Mouse (Mus musculus) heart, postnatal 0 days (tissue): ENCODE data around the gene Gcgr. TPM values are rescaled to one million over a fixed set of nuclear protein-coding genes. Genes with fewer than 3 reads are reported as not detected.
"Not testable (repeated sequence)": the region's sequence is repeated elsewhere in the genome, so short reads cannot be mapped to it uniquely, and the experiment has no call there.

Source experiments
- ATAC-seq: fragments of 200-750 bp; cut with Nextera tagmentation; 2 replicates; pipeline ENCODE4 v1.8.0; 2017; ENCODE audit warnings: low read depth, moderate number of reproducible peaks, moderate library complexity; ENCODE audit not compliant: insufficient read depth
- DNase-seq: peaks from one replicate; pipeline ENCODE4 v3.0.0-alpha.2; 2016; ENCODE audit warnings: low spot score
- H3K27ac ChIP-seq: fragments of 300-500 bp; sonication (generic); 2 replicates; pipeline ENCODE4 v1.5.1; 2014; ENCODE audit warnings: low read depth, mild to moderate bottlenecking
- H3K27me3 ChIP-seq: fragments of 300-500 bp; sonication (generic); 2 replicates; pipeline ENCODE4 v1.6.1; 2014; ENCODE audit warnings: low read length, mixed read lengths; ENCODE audit not compliant: control insufficient read depth, insufficient read depth
- H3K36me3 ChIP-seq: fragments of 300-500 bp; sonication (generic); replicated peaks from 2 replicates; pipeline ENCODE4 v1.6.1; 2014; ENCODE audit warnings: low read length, mixed read lengths; ENCODE audit not compliant: control insufficient read depth, insufficient read depth
- H3K4me1 ChIP-seq: fragments of 300-500 bp; sonication (generic); 2 replicates; pipeline ENCODE4 v1.6.1; 2014; ENCODE audit warnings: antibody characterized with exemption; ENCODE audit not compliant: control insufficient read depth, insufficient read depth
- H3K4me2 ChIP-seq: fragments of 300-500 bp; sonication (generic); 2 replicates; pipeline ENCODE4 v1.6.1; 2014; ENCODE audit warnings: low read depth, mild to moderate bottlenecking, low read length, moderate library complexity
- H3K4me3 ChIP-seq: fragments of 300-500 bp; sonication (generic); 2 replicates; pipeline ENCODE4 v1.5.1; 2014; ENCODE audit warnings: low read depth, low read length
- H3K9ac ChIP-seq: fragments of 300-500 bp; sonication (generic); replicated peaks from 2 replicates; pipeline ENCODE4 v1.6.1; 2014; ENCODE audit warnings: low read depth, low read length, mixed read lengths
- H3K9me3 ChIP-seq: fragments of 300-500 bp; sonication (generic); replicated peaks from 2 replicates; pipeline ENCODE4 v1.6.1; 2016; ENCODE audit warnings: low read length; ENCODE audit not compliant: control insufficient read depth
- CTCF ChIP-seq: IDR thresholded peaks from 2 replicates; pipeline ENCODE4 v1.5.1; 2016; ENCODE audit warnings: antibody characterized with exemption, control low read depth, low read depth
- EP300 ChIP-seq: IDR thresholded peaks from 2 replicates; pipeline ENCODE4 v1.6.1; 2016; ENCODE audit warnings: antibody characterized with exemption, low read depth
- WGBS: fragments of 180-500 bp; shearing (Covaris S2); extraction: QIAGEN DNeasy Blood & Tissue Kit; methylation state at CpG from one replicate; pipeline ENCODE4 v1.1.7; 2014; 5-methylcytosine and 5-hydroxymethylcytosine counted together
- polyA plus RNA-seq: library from polyadenylated mRNA; unstranded; fragments of >200 nt; fragmentation: Nextera tagmentation; extraction: Ambion mirVana; gene quantifications from 2 replicates; pipeline ENCODE4 v1.2.1, GENCODE M21; 2015
- total RNA-seq: library from RNA; depleted of rRNA; stranded (reverse); fragments of >200 nt; gene quantifications from 2 replicates; pipeline ENCODE4 v1.2.3, GENCODE M21; 2014; ENCODE audit warnings: low replicate concordance

The Gcgr gene
- total and polyA plus RNA-seq, 2 experiments from 2014 or later: 0.23 to 0.81 TPM

DNA sequence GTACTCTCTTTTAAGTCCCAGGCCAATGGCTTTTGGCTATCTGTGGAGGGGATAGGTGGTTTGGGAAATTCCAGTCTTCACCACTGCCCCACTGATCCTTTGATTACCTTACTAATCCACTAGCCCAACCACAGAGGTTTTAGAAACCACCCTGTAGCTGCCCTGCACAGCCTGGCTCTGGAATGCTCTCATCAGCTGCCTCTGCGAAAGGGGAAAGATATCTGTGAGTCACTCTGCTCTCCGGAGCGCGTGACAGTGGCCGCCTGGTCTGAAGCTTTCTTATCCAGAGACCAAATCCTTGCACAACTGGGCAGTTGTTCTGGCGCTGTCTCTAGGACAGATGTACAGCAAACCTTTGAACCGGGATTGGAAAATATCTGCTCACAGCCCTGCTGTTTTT is 24.3 kb downstream of the Gcgr start:
- Histone ChIP-seq H3K4me3 (no peak overlapping the region), H3K4me1 (peaks cover 5% of the 10 kb centered on the region), H3K27me3 (no peaks in the 10 kb centered on the region), H3K36me3 (peaks cover 7% of the 10 kb centered on the region), H3K4me2 (no peak overlapping the region), H3K9ac (no peak overlapping the region), H3K9me3 (0 out of 2 replicates have a peak, but pooled peaks cover 2% of the 10 kb centered on the region), H3K27ac (peak overlapping the region; percentile 39)
- ATAC-seq (peak; percentile 73; the same call in 1 of the 2 replicates), DNase-seq (no peak)
- no peak for TF ChIP-seq CTCF
- TF ChIP-seq EP300: peak; percentile 66; the same call in 1 of the 2 replicates
- 33% methylated on average over 7 of the region's 7 CpGs for WGBS

DNA sequence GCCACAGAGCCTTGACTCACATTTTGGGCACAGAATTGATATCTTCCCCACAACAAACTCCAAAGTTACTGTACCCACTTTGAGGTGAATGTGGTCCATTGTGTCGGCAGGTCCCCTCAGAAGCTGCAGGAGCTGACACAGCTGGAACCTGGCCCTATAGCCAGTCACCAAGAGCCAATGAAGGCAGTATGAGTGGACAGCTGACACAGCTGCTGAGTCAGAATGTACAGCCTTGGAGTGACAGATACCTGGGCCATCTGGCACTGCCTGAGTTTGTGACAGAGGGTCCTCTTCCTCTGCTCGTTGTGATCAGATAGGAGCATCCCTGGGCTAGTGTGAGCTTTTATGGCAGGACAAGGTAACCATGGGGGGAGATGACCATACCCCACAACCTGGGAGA is 24.8 kb downstream of the Gcgr start:
- ATAC-seq (0 out of 2 replicates have a peak, but pooled peaks have one; percentile 28), DNase-seq (no peak)
- Histone ChIP-seq H3K36me3 (peaks cover 11% of the 10 kb centered on the region), H3K4me2 (no peak overlapping the region), H3K27ac (peak overlapping the region; percentile 39), H3K9me3 (0 out of 2 replicates have a peak, but pooled peaks cover 2% of the 10 kb centered on the region), H3K4me1 (peaks cover 1% of the 10 kb centered on the region), H3K4me3 (no peak overlapping the region), H3K9ac (no peak overlapping the region), H3K27me3 (no peaks in the 10 kb centered on the region)
- 37% methylated on average over 2 of the region's 2 CpGs for WGBS
- TF ChIP-seq CTCF: no peak
- no peak for TF ChIP-seq EP300

DNA sequence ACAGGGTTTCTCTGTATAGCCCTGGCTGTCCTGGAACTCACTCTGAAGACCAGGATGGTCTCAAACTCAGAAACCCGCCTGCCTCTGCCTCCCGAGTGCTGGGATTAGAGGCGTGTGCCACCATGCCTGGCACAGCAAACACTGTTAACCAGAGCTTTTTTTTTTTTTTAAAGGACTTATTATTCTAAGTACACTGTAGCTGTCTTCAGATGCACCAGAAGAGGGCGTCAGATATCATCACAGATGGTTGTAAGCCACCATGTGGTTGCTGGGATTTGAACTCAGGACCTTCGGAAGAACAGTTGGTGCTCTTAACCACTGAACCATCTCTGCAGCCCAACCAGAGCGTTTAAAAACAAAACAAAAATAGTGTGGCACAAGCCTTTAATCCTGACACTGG is 28.3 kb downstream of the Gcgr start:
- 81% methylated on average over 6 of the region's 6 CpGs for WGBS
- not testable (repeated sequence) for H3K9ac ChIP-seq, H3K27me3 ChIP-seq, H3K27ac ChIP-seq, H3K4me1 ChIP-seq, DNase-seq, H3K4me3 ChIP-seq, ATAC-seq, H3K4me2 ChIP-seq, H3K9me3 ChIP-seq
- peaks cover 47% of the 10 kb centered on the region for H3K36me3 ChIP-seq

DNA sequence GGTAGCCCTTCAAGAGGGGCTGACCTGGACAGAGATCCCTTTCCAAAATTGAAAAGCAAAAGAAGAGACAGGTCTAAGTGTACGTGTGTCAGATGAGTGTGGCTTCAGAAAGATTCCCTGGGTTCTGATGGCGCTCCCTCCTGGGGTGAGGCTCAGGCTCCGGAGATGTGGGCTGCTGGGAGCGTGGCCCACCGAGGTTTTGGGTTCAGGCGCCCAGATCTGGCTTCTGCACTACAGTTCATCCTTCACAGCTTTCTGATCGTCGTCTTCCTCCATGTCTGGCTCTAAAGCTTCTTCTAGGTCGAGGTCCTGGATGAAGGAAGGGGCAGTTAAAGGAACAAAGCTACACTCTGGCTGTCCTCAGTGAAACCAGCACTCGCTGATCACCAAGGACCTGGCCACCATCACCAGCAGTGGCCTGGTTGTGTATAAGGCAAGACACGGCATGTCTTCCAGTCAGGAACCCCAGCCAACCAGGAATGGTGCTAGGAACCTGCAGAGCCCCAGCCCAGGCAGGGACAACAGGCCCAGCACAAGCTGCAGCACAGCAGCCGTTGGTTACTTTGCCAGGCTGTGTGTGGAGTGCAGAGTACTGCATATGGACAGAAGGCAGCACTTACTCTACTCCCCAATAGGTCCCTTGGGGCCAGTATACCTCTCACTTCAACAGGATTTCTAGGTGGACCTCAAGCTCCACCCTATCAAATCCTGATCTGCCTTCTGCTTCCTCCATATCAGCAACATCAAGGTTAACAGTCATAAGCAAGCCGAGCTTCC is 30.6 kb downstream of the Gcgr start:
- no peaks in the 10 kb centered on the region for H3K4me1 ChIP-seq
- ATAC-seq (no peak), DNase-seq (no peak)
- H3K9me3 ChIP-seq: 0 out of 2 replicates have a peak, but pooled peaks cover 2% of the 10 kb centered on the region
- WGBS: 88% methylated on average over 13 of the region's 13 CpGs
- H3K27ac ChIP-seq: no peak overlapping the region
- peaks cover 70% of the 10 kb centered on the region for H3K36me3 ChIP-seq
- H3K9ac ChIP-seq: no peak overlapping the region
- no peak overlapping the region for H3K4me2 ChIP-seq
- H3K27me3 ChIP-seq: no peaks in the 10 kb centered on the region
- H3K4me3 ChIP-seq: no peak overlapping the region
- no peak for TF ChIP-seq EP300
- TF ChIP-seq CTCF: no peak

DNA sequence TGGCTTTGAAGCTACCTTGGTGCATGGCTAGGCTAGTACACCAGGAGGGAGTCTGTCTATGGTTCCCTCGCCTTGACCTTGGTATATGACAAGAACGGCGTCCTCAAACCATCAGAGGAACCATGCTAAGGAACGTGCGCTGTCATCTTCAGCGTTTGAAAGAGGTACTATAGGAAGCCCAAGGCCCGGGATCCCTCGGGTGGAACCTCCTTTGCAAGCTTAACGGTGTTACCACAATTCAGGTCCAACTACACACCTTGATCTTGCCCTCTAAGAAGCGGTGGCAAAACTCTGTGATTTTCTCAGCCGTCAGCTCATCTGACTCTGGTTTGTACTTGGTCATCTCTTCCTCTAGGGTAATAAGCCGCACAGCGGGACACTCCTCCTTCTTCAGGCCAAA is 32.5 kb downstream of the Gcgr start:
- Histone ChIP-seq H3K4me2 (no peak overlapping the region), H3K36me3 (peaks cover 88% of the 10 kb centered on the region), H3K4me3 (no peak overlapping the region), H3K9me3 (no peaks in the 10 kb centered on the region), H3K4me1 (no peaks in the 10 kb centered on the region), H3K27me3 (no peaks in the 10 kb centered on the region), H3K9ac (no peak overlapping the region), H3K27ac (no peak overlapping the region)
- TF ChIP-seq EP300: no peak
- ATAC-seq (no peak), DNase-seq (no peak)
- 91% methylated on average over 13 of the region's 13 CpGs for WGBS

DNA sequence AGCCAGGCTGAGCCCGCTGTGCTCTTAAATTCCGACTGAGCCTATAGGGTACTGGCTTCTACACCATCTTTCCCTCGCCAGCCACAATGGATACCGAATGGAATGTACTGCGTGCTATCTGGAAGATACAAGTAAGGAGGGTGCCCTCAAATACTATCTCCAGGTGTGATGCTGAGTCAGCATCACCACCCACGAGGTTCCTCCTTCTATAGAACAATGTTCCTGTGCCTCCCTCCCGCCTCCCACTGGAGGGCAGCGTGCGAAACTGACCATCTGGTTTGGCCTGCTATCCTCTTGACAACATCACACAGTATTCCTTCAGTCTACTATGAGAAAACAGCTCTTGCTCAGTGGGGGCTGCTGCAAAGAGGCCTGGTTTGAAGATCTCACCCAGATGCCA is 34.6 kb downstream of the Gcgr start:
- H3K36me3 ChIP-seq: peaks cover 91% of the 10 kb centered on the region
- DNase-seq (no peak), ATAC-seq (no peak)
- 81% methylated on average over 9 of the region's 9 CpGs for WGBS
- TF ChIP-seq CTCF: no peak
- TF ChIP-seq EP300: no peak
- H3K4me2 ChIP-seq: no peak overlapping the region
- no peaks in the 10 kb centered on the region for H3K4me1 ChIP-seq
- H3K27ac ChIP-seq: no peak overlapping the region
- H3K27me3 ChIP-seq: no peaks in the 10 kb centered on the region
- H3K9me3 ChIP-seq: no peaks in the 10 kb centered on the region
- no peak overlapping the region for H3K9ac ChIP-seq
- no peak overlapping the region for H3K4me3 ChIP-seq
